Mouse (Mus musculus): ENCODE data around the gene Fuk.
"Not testable (repeated sequence)": the region's sequence is repeated elsewhere in the genome, so short reads cannot be mapped to it uniquely, and the experiment has no call there.

Gene Fuk

DNA sequence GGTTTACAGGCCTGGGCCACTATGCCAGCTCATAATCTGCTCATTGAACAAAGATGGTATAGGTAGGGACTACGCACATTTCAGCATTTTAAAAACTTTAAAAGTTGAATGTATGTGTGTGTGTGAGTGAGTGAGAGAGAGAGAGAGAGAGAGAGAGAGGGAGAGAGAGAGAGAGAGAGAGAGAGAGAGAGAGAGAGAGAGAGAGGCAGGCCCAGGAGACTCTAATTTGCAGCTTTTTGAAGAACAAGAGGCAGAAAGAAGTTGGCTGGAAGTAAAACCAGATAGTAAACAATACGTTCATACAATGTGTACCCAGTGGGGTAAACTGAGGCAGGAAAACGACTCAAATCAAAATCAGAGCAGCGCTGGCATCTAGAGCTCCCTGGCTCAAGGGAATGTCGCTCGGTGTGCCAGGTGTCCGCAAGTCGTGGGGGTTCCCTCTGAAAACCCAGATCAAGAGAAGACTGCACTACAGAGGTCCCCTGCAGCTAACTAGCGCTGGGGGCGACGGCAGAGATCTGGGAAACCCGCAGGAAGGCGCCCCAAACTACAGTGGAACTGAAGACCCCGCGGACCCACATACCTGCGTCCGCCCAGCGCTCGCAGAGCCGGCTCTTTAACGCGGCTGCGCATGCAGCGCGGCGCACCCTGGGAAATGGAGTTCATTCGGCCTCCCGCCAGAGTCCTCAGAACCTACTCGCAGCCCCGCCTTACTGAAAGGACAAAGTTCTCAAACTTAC is at the start of gene Fuk:
Gene Fuk, minus strand, starts transcription at position 650 of the 740 bp plus-strand sequence.
- DNase-seq (ENCODE audit: low spot score) = no peak

DNA sequence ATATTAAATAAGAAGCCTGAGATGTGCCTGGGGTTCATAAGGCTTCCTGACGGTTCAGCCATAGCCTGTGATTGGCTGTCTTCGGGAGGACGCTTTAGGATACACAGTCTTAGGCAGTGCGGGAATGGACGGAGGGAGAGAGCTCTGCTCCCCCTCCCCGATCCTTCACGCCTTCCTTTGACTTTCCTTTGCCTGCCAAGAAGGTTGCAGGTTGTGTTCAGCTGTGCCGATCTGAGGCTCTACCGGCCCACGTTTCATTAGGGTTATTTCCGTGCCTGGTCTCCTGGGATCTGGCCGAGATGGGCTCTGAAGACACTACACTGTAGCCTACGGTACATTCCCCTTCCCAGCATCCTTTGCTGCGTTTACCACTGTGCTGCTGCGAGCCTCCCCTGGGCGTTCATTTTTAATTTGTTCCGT is 47.8 kb upstream of the Fuk start:
- DNase-seq (ENCODE audit: low spot score) = no peak

DNA sequence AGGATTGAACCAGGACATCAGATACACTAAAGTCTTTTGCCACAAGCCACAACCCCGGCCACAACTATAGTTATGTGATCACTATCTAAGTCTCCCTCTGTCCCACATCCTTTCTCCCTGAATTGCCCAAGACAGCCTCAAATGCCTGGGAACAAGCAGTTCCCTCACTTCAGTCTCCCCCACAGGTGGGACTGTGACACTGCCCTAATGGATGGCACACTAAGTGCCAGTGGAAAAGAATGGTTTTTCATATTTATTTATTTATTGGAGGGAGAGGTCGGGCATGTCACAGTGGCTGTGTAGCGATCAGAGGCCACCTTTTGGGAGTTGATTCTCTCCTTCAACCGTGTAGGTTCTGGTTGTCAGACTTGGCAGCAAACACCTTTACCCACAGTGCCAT is 43.4 kb upstream of the Fuk start:
- no peak for DNase-seq (ENCODE audit: low spot score)

DNA sequence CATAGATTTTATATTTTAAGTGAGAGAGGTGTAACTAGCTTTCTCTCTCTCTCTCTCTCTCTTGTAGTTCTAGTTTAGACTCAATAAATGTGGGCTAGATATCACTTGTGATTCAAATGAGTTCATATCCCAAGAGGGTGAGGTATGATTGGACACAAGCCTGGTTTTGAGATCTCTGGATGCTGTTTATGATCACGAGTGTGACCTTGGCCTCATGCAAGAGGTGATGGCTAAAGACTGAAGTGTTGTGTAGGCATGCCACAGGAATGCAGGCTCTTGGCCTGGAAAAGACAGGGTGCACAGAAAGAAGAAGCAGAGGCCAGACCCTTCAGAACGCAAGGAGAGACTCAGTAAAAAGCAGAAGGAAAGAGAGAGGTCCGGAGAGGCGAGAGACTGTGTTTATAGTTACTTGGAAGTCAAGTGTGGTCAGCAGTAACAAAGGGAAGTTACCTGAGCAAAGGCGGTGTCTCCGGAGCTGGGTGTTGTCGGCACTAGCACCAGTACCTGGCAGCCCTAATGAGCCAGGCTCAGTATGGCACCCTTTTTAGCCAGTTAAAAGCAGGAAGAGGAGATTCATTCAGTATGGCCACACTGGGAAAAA is 42.1 kb upstream of the Fuk start:
- no peak for DNase-seq (ENCODE audit: low spot score)

DNA sequence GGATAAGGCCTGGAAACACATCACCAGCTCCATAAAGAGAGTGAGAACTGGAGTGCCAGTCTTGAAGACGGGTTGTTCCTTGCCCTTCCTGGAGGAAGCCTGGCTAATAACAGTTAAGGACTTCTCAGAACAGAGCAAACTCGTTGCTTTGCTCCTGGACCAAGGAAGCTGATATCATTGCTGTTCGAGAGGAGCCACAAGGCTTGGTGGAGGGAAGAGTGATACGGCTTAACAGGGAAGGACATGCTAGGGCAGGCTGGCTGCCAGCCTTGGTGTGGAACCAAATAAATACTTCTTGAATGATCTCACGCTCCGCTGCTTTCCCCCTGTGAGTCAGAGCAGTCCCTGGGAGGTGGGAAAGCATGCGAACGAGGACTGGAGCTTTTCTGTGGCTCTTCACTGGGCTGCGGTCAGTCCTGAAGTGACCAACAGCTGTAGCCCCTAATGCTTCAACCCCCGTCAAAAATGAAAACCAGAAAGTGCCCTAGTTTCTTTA is 39.2 kb upstream of the Fuk start:
- DNase-seq (ENCODE audit: low spot score) = peak; percentile 28

DNA sequence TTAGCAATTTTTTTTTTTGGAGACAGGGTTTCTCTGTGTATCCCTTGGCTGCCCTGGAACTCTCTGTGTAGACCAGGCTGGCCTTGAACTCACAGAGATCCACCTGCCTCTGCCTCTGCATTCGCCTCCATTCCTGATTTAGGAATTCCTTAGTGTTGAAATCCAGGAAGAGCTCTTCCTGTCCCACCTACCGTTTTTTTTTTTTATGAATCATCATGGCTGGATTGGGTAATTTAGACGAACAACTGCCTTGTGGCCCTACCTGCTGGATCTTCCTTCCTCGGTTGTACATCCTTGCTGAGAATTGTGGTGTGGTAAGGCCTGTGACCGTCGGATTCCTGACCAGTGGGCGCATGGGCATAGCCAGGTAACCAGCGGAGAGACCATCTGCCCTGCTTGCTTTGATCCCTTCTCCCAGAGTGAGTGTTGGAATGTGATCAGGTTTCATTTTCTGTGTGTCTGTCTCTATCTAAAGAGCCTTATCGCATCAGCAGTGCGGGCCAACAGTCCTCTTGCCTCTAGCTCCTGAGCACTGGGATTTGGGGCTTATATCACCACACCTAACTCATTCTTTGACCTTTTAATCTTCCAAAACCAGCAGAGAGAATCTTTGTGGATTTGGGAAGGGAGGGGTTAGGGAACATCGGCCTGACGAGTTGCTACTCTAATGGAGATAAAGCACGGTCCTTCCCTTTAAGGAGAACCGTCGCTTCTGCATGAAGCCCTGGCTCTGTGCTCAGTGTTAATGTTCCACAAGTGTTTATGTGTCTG is 38.6 kb upstream of the Fuk start:
- no peak for DNase-seq (ENCODE audit: low spot score)

DNA sequence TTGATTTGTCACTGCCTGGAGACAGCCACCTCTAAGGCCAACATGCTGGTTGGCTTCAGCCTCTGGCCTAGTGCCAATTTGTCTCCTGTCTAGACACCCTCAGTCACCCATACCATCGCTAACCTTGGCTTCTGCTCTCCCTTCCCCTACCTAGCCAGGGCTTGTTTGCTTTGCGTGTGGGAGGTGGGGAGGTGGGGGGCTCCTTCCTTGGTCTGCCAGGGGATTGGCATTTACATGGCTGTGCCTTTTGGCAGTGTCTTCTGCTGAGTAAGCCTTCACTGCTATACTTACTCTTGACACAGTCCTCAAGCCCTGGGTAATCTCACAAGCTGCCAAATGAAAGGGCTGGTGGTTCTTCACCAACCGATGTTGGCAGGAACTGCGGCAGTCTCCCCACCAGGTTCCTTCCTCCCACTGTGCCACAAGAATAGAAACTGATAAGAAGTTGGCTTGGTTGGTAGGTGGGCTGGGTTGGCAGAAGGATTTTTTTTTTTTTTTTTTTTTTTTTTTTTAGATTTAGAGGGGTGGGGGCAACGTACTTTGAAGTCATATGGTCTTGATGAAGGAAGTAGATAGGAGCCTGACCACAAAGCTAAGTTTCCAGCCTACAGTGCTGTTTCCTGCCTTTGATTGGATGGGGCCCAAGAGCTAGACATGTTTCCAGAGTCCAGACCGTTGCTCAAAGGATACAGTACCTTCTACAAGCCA is 36.7 kb upstream of the Fuk start:
- DNase-seq (ENCODE audit: low spot score) = no peak

DNA sequence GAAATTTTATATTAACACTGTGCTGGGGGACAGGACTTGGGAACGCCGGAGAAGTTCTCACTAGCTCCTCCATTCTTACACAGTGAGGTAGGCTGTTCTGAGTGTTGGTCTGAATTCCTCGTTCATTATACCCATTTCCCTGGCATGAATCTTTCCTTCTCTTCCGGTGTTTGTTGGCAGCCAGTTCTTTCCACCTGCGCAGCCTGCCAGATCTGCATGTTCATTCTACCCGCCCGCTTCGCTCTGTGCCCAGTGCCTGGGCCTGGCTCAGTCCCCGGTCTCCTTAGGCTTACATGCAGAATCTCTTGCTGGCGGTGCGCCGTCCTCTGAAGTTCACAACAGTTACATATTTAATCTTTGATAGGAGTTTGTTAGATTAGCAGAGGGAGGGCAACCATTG is 33.9 kb upstream of the Fuk start:
- DNase-seq (ENCODE audit: low spot score) = no peak

DNA sequence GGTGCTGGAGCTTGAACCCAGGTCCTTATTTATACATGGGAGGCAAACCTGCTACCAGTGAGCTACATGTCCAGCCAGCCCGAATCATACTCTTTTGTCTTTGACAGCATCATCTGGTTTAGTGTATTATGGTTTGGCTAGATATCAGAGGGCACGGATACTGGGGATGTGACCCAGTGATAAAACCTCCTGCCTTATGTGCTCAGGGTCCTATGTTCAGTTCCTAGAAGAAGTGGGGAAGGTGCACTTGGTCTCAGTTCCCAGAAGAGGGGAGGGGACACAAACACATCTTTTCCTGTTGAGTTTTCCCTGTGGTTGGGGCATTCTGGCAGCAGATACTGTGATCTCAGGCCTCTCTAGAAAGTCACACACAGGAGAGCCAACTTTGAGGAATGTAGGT is 31.0 kb upstream of the Fuk start:
- DNase-seq (ENCODE audit: low spot score) = no peak

DNA sequence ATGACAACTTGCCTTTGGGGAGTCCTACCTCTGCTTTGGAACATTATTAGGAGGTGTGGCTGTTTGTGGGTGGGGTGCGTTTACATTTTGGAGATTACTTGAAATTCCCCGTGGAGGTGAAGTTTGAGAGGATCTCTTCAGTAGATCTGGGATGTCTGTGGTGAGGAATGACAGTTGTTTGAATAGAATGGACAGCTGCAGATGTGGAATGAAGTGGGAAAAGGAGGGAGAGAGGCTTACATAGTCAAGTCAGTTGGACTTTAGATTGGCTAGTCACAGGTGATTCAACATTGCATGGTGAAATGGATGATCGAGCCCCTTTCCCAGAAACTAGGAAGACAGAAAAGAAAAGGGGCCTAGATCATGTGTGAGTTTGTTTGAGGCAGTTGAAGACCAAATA is 30.2 kb upstream of the Fuk start:
- no peak for DNase-seq (ENCODE audit: low spot score)

DNA sequence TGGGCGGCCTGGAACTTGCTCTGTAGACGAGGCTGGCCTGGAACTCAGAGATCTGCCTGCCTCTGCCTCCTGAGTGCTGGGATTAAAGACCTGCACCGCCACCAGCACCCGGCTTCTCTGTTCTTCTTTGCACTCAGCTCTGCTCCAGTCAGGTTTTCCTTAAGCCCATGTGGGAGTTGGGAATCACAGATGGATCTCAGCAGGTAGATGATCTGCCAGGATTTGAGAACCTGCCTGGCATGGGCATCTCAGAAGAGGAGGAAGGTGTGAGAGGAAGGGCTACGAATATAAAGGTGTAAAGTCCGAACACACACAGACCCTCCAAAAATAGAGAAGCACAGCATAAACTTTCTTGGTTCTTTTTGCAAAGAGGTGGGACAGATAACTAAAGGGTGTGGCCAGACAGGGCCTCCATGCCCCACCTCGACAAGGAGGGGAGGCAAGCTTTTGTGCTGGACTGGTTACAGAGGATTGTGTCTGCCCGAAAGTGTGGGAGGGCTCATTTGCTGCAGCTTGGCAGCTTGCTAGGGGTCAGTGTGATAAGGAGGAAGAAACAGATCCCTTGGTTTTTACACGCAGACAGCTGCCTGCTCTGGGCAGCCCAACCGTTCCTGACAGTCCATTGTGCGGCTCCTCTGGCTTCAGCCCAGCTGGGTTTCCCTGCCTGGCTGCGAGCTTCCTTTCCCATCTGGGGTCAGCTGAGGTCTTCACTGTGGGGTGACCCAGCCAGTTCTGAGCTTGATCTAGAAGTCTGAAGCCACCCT is 29.1 kb upstream of the Fuk start:
- no peak for DNase-seq (ENCODE audit: low spot score)

DNA sequence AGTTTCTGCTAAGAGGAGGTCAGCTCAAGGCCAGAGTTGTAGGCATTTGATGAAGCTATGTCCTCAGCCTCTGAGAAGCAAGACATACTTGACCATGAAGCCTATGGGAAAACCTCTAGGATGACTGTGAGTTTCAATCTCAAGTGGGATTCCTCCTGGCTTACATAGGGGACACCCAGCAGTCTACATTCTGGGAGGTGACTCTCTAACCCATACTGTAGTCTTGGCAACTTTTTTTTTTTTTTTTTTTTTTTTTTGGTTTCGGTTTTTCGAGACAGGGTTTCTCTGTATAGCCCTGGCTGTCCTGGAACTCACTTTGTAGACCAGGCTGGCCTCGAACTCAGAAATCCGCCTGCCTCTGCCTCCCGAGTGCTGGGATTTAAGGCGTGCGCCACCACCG is 27.4 kb upstream of the Fuk start:
- not testable (repeated sequence) for DNase-seq (ENCODE audit: low spot score)

DNA sequence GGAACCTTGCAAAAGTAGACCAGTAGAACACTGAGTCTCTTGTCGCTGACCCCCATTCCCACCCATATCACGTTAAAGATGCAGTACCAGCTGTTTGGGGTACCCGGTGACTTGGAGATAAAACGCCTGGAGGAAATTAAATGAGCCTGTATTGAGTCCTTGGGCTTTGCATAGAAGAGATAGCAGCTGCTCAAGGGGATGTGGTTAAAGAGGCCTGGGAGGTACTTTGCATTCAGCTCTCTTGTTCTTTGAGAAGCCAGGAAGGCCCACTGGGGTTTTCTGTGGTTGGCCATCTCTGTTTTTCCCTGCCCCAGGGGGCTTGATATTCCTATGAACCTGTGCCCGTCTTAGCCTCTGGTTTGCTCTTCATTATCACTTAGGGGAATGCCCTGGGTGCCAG is 26.8 kb upstream of the Fuk start:
- no peak for DNase-seq (ENCODE audit: low spot score)

DNA sequence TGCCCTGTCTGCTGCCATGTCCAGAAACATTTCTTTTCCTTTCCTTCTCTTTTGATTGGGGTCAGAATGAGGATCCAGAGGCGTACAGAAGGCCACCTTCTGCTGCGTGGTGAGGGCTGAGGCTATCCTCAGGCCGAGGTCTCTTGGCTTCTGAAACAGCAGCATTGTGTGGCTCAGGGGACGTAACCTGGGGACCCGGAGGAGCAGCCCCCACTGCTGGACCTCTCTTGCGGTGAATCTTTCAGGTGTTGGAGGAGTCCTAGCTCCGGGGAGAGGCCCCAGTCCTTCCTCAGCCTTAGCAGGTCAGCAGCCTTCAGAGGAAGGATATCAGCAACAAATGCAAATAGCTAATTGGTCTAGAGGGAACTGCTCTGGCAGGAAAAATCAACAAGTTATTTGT is 26.1 kb upstream of the Fuk start:
- DNase-seq (ENCODE audit: low spot score) = no peak

DNA sequence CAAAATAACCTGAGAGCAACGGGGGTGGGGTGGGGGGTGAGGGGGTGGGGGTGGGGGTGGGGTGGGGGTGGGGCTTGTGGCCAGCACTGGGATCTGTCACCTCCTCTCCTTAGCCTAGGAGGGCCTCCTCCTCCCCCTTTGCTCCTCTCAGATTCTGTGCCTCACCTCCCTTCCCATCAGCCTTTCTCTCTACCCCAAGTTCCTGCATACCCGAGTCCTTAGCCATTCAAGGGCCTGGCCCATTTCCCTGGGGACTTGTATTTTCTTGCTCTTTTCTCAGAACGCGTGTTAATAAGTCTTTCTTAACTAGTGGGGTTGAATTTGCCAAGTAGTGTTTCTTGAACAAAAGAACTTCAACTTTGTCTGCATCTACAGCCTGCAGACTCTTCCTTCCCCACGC is 24.4 kb upstream of the Fuk start:
- DNase-seq (ENCODE audit: low spot score) = no peak

DNA sequence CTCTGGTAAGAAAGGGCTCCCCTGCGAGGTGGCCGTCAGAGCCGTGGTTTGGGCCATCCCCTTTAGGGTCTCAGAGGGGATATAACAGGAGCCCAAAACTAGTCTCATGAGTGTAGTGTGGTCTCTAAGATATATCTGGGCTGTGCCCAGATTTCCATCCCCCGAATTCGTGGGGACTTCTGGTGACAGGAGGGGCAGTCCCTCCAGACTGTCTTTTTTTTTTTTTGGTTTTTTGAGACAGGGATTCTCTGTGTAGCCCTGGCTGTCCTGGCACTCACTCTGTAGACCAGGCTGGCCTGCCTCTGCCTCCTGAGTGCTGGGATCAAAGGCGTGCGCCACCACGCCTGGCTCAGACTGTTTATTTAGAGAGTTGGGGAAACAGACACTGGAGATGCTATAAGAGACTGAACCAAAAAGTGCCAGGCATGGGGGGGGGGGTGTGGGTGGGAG is 23.4 kb upstream of the Fuk start:
- DNase-seq (ENCODE audit: low spot score) = no peak

DNA sequence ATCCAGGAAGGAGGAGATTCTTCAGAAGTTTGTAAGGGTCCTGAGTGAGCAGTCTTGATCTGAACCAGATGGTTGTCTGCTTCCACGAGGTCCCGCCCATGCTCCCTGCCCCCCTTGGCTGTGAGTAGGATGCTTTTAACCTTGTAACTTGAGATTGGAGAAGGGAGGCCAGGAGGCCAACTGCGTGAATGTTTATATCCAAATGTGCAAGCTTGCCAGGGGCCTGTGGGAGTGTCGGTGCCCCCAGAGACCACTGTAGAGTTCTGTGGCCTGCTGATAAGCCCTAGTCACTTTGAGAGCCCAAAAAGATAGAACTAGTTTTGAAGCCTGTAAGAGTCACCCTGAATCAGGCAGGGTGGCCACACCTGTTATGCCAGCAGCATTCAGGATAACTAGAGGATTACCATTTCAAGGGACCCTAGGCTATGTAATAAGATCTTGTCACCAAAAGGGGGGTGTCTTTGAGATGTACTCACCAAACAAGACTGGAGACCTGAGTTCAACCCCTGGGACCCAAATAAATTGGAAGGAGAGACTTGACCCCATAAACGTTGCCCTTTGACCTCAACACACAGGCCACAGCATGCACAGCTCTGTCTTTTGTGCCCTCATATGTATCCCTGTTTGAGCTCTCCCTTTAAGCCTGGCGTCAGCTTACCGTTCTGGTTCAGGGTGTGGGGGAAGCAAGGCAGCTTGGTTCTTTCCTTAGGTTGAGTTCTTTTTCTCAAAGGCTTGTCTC is 19.4 kb upstream of the Fuk start:
- DNase-seq (ENCODE audit: low spot score) = no peak

DNA sequence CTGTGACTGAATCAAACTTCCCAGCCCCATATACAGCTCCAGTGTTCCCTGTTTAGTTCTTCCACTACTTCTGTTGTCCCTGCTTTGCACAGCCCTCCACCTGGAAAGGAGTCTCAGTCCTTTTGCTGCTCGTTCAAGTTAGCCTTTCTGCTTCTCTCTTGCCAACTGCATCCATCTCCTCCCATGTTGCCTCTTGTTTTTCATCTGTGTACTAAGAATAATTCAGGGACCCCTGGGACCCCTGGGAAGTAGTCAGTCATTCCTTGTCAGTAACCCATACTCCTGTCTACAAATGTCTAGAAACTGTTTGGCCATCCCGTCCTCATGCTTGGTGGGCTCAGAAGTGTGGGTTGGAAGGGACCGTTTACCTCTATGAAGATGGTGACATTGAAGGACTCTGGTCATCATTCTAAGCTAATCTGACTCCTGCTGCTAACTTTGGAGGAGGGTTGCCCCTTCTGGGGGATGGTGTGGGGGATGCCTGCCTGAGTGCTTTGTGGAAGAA is 18.5 kb upstream of the Fuk start:
- DNase-seq (ENCODE audit: low spot score) = no peak

DNA sequence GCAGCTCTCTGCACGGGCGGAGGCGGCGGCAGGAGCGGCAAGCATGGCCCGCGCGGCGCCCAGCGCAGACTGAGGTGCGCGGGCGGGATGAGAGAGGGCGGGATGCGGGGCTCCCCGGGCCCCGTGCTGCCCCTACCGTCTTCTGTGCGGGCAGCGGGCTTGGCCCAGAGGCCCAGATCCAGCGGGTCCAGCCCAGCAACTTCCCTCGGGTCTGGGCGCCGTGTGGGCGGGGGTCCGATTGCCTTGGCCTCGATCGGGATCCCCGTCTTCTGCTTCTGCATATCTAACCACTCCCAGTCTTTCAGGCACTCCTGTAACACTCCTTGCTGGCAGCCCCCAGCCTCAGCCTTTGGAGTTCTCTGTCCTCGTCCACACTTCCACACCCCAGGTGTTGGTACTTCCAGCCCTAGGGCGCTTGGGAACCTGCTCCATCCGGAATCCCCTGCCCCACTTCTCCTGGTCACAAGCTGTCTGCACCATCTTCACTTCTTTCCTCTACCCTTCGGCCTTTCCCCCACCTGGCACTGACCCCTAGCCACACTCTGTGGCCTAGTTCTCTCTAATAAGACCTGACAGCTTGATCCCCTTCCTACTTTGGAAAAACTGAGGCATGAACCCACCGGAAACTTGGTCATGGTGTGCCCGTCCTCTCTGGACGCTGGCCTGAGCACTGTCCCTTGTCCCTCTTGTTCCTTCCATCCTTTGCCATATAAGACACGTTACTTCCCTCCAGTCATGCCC is 17.9 kb upstream of the Fuk start:
- no peak for DNase-seq (ENCODE audit: low spot score)
